Mouse (Mus musculus): Measurements from ENCODE around the gene Matn1.

DNA sequence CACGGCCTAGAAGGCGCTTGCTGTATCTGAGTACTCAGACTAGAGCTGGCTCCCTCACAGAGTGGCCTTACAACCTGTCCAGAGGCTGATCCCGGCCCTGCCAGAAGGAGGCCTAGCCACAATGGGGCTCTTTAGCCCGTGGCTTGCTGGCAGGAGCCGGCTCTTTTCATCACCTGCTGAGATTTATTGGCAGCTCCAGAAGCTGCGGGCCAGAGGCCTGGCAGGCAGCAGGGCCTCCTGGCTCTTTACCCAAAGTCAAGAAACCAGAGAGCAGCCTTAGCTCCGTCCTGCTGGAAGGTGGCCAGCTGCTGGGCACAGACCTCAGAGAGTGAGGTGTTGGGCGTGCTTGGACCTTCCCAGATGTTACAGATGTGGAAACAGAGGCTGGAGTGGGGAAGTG is 37.9 kb upstream of the Matn1 start:
- TF ChIP-seq MYOD1 (IDR thresholded peaks at IDR 0.05; ENCODE audit: control insufficient read depth in 1 of 3, insufficient read length in 2 of 3, low read depth in 2 of 3) = no peak
- TF ChIP-seq MAX (IDR thresholded peaks at IDR 0.05; ENCODE audit: low read depth) = no peak
- TF ChIP-seq TCF3 (IDR thresholded peaks at IDR 0.05; ENCODE audit: insufficient read length, low read depth) = no peak
- TF ChIP-seq TCF12 (IDR thresholded peaks at IDR 0.05; ENCODE audit: insufficient read depth, poor library complexity, severe bottlenecking) = no peak
- TF ChIP-seq POLR2AphosphoS2 (IDR thresholded peaks at IDR 0.05; ENCODE audit: insufficient read length, low read depth) = no peak
- TF ChIP-seq POLR2A (IDR thresholded peaks at IDR 0.05; ENCODE audit: insufficient read length, low read depth) = no peak
- TF ChIP-seq MYOG (IDR thresholded peaks at IDR 0.05; ENCODE audit: control insufficient read depth in 1 of 3, insufficient read depth in 1 of 3, insufficient read length in 2 of 3, low read depth in 2 of 3) = no peak

Data from myocyte (in vitro differentiated cells).